Mouse (Mus musculus): ENCODE measurements around the gene Med16.

The Med16 gene

DNA sequence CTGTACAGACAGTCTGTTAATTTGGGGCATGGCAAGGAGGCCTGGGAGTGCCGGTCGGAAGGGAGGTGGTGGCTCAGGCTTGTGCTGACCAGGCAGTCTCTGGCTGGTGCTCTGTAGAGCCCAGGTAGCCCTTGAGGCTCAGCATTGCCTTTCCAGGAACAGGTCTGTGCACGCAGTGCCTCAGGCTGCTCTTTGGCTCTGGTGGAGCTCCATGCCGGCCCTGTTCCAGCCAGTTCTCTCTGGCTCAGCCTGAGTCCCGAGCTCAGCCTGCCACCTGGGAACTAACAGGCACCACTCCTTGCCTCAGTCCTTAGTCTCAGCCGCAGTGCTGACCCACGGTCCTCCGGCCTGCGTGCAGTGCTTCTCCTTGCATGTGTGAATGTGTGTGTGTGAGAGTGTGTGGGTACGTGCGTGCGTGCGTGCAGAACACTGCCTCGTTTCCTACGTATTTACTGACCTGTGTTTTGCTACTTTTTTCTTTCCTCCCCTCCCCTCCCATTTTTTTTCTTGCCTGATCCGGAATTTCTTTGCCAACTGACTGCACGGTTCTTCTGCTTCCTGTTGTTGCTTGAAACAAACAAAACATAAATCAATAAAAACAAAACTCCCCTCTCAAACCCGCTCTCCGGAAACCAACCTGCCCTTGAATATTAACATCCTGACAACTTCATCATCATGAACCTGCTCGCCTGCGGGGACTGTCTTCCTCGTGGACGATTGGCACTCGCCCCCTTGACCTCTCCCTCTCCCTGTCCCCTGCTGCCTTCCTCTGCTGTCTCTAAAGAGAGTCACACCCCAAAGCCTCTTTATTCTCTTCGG lies 47.3 kb downstream of the Med16 start:
- in situ Hi-C loops (cut with MboI, MseI), result no loop called here

GRCm38 (mm10) chr10:79860079-79860911 lies 48.4 kb downstream of the Med16 start:
- in situ Hi-C loops (cut with MboI, MseI), result no loop called here

DNA sequence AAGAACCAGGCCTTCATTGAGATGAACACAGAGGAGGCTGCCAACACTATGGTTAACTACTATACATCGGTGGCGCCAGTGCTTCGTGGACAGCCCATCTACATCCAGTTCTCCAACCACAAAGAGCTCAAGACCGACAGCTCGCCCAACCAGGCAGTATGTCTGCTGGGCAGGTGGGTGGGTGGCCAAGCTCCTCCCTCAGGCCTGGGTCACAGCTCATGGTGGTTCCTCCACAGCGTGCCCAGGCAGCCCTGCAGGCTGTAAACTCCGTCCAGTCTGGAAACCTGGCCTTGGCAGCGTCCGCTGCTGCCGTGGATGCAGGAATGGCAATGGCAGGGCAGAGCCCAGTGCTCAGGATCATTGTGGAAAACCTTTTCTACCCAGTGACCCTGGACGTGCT lies 49.6 kb downstream of the Med16 start:
- in situ Hi-C loops (cut with MboI, MseI), result no loop called here

DNA sequence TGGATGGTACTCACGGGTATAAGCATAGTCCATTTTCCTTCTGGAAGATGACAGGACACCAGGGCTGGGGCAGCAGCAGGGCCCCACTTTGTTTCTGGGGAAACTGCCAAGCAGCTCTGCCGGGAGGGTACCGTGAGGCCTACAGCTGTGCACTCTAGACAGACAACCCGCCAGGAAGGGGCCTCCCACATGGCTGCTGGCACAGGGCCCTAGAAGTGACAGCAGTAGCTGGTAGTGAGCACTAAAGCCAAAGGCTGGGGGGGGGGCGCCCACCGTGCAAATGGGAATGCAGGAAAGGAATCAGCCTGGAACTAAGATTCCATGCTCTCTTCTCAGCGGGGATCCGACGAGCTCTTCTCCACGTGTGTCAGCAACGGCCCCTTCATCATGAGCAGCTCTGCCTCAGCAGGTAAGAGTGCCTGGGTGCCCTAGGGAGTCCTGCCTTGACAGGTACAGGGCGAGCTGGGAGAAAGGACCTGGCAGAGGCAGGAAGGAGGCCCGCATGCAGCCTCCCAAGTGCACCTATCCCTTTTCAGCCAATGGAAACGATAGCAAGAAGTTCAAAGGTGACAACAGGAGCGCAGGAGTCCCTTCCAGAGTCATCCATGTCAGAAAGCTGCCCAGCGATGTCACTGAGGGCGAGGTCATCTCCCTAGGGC lies 50.2 kb downstream of the Med16 start:
- in situ Hi-C loops (cut with MboI, MseI), result no loop called here

- in situ Hi-C loops (cut with MboI, MseI), result no loop called here
Observed at GRCm38 (mm10) chr10:79857894-79858293, 50.8 kb downstream of the Med16 start.

GRCm38 (mm10) chr10:79857452-79857811 lies 51.3 kb downstream of the Med16 start:
- in situ Hi-C loops (cut with MboI, MseI), result no loop called here

- in situ Hi-C loops (cut with MboI, MseI), result no loop called here
Observed at GRCm38 (mm10) chr10:79856704-79857451, 51.8 kb downstream of the Med16 start.

GRCm38 (mm10) chr10:79856280-79856679 lies 52.4 kb downstream of the Med16 start:
- in situ Hi-C loops (cut with MboI, MseI), result no loop called here

- in situ Hi-C loops (cut with MboI, MseI), result no loop called here
Observed at GRCm38 (mm10) chr10:79855558-79856184, 53.1 kb downstream of the Med16 start.

DNA sequence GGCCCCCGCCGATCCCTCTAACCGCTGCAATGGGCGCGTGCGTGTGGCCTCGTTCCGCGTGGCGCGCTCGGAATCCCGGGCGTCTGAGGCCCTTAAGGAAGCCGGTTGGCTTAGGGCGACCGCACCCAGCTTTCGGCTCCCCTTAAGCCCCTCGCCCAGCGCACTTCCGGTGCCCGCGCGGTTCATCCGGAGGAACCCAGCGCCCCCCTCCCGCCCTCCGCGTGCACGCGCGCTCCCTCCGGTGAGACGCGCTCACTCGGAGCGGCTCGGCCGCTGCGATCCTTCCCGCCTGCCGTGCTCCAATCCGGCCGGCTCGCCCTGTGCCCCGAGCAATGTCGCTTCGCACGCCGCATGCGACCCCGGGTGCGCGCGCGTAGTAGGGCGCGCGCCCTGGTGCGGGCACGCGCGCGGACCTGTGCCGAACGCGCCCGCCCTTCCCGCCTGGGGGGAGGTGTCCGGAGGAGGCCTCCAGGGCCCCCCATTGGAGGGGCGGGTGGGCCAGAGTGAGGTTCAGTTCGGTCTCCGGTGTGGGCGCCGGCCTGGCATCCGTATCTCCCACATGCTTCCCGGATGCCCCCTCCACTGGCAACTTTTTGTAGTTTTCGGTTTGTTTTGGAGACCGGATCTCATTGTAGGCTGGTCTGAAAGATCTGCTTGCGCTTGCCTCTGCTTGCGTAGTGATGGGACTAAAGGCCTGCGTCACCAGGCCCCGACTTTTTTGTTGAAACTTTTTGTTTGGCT lies 53.8 kb downstream of the Med16 start:
- in situ Hi-C loops (cut with MboI, MseI), result no loop called here

- in situ Hi-C loops (cut with MboI, MseI), result no loop called here
Observed at GRCm38 (mm10) chr10:79853860-79854795, 54.6 kb downstream of the Med16 start, which contains the start of gene Ptbp1. Ptbp1 (plus strand) TSS chr10:79854427.

DNA sequence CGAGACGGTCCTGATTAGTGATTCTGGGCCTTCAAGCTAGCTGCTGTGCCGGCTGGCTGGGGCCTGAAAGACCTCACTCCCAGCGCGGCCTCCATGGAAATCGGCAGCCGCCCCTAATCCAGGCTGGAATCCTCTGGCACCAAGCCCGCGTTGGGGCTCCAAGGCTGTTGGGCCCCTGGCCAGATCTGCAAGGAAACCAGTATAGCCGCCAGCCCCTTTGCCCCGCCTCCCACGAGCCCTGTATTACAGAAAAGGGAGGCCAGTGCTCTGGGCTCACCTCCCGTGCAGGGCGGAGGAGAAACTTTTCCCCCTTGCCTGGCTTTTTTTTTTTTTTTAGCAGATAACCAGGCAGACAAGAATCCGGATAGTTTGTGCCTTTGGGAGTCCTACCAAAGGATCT lies 55.3 kb downstream of the Med16 start:
- in situ Hi-C loops (cut with MboI, MseI), result no loop called here

- in situ Hi-C loops (cut with MboI, MseI), result no loop called here
Observed at GRCm38 (mm10) chr10:79852827-79853226, 55.9 kb downstream of the Med16 start.

DNA sequence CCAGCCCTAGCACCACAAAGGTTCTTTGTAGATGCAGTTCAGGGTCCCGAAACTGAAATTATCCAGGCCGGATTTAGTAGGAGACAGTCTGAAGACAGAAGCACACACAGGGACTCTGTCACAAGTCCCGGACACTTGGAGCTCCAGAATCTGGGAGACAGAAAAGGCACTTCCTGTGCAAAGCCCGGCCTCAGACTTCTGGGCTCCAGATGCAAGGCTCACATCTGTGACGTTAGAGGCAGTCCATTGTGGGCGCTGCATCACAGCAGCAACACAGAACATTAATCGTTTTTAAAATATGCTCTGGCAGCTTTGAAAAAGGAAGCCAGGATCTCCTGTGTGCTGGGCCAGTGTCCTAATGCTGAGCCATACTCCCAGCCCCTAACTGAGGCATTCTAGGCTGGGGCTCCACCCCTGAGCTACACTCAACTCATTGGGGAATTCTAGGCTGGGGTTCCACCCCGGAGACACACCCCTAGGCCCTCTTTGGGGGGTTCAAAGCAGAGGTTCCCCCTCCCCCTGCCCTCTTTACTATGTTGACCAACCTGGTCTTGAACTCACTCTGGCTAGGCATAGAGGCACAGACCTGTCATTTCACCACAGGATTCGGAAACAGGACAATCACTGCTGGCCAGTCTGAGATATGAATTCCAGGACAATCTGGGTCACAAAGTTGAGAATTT lies 56.5 kb downstream of the Med16 start:
- in situ Hi-C loops (cut with MboI, MseI), result no loop called here

GRCm38 (mm10) chr10:79851653-79852052 lies 57.1 kb downstream of the Med16 start:
- in situ Hi-C loops (cut with MboI, MseI), result no loop called here

- in situ Hi-C loops (cut with MboI, MseI), result no loop called here
Observed at GRCm38 (mm10) chr10:79849941-79850628, 58.6 kb downstream of the Med16 start.

DNA sequence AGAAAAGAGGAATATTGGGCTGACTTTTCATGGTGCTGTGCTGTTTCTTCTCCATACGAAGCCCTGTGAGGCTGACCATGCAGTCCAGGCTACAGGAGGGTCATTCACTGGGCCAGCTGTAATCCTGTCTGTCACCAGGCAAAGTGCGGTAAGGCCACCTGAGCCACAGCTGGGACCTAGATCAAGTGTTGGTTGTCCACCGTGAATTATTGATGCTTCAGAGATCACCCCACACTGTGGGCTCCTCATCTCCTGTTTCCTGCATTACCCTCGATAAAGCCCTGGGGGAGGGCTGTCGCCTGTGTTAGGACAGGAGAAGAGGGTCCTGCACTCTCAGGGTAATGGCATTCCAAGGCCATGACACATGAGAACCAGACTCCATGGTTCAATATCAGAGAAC lies 62.2 kb downstream of the Med16 start:
- in situ Hi-C loops (cut with MboI, MseI), result no loop called here
